In the genomic region with DNA sequence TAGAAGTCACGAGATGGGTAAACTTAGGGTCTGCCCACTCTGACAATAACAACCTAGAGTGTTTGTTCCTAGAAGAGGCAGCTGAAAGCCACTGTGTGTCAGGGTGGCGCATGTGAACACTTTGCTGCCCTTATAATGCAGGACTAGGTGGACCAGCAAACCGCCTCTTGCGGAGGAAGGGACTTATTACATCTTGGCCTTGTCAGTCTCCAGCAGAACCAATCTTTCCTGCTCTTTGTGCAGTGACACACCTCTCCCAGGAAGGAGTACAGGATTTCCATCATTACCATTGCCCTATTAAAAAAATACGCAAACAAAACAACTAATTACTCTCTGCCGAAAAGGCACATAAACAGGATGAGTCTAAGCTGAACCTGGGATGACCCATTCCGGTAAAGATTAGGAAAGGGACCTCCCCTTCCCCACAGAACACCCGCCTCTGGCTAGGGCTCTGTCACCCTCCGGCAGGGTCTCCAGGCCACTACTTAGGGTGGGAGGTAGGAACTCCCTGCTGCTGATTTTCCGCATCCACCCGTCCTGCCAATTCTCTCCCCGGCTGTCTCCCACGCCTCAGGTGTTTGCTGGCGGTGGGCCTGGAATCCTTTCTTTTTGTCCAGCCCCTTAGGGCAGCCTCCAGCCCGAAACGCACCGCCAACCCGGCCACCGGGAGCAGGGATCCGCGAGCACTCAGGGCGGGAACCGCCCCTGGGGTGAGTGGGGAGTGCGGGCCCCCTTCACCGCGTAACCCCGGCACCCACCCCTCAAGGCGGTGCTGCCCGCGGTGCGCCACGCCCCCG, we compare ENCODE assay signal across 8 mouse cellular contexts. TPM values are rescaled to one million over a fixed set of nuclear protein-coding genes. Genes with fewer than 3 reads are reported as not detected.
DNase-seq lines count a peak whose midpoint lies in the region; ATAC-seq lines count a peak whose summit lies in the region.

No protein-coding gene starts in this region.

- H3K4me2 ChIP-seq in heart, embryonic 16.5 days (ENCODE audit: low read depth, low read length): peak overlapping the region; percentile 88

- WGBS in heart, embryonic 16.5 days: 6% methylated on average over 33 of the region's 33 CpGs
- 4% methylated on average over 33 of the region's 33 CpGs for WGBS in midbrain, embryonic 10.5 days

- peak overlapping the region; percentile 87 for H3K4me3 ChIP-seq in heart, embryonic 16.5 days (ENCODE audit: low read length)
- peak overlapping the region; percentile 75 for H3K4me3 ChIP-seq in midbrain, embryonic 10.5 days

- no peaks in the 10 kb centered on the region for H3K36me3 ChIP-seq in heart, embryonic 16.5 days (ENCODE audit: control insufficient read depth, insufficient read depth)
- H3K36me3 ChIP-seq in midbrain, embryonic 10.5 days: no peaks in the 10 kb centered on the region

- peak; percentile 32 for DNase-seq in left cerebral cortex, postnatal 4 days
- no peak for DNase-seq in left cerebral cortex, adult 9 months (ENCODE audit: low spot score in 2 of 2)
- peak; percentile 37 for DNase-seq in embryo, embryonic 9.5 days (ENCODE audit: extremely low spot score)
- DNase-seq in kidney, postnatal 36 days: peak; percentile 52 to 63
- DNase-seq in midbrain, embryonic 10.5 days (ENCODE audit: low spot score): peak; percentile 33
- no peak for DNase-seq in thymus, postnatal 25 days
- no peak for DNase-seq in right cerebral cortex, postnatal 10 days (ENCODE audit: low spot score in 2 of 2)

- H3K9ac ChIP-seq in heart, embryonic 16.5 days (ENCODE audit: low read length): peak overlapping the region; percentile 93

- peaks cover 8% of the 10 kb centered on the region for H3K27me3 ChIP-seq in heart, embryonic 16.5 days (ENCODE audit: control insufficient read depth, insufficient read depth, low read length)
- peaks cover 73% of the 10 kb centered on the region for H3K27me3 ChIP-seq in midbrain, embryonic 10.5 days (ENCODE audit: low read depth, poor library complexity, severe bottlenecking)

- no peaks in the 10 kb centered on the region for H3K9me3 ChIP-seq in heart, embryonic 16.5 days (replicated peaks; ENCODE audit: control insufficient read depth, low read length)
- no peaks in the 10 kb centered on the region for H3K9me3 ChIP-seq in midbrain, embryonic 10.5 days (replicated peaks)

- 0 out of 2 replicates have a peak, but pooled peaks cover 4% of the 10 kb centered on the region for H3K4me1 ChIP-seq in heart, embryonic 16.5 days (ENCODE audit: control insufficient read depth, insufficient read depth, low read length)
- H3K4me1 ChIP-seq in midbrain, embryonic 10.5 days: peaks cover 21% of the 10 kb centered on the region

- peak overlapping the region; percentile 90 for H3K27ac ChIP-seq in heart, embryonic 16.5 days (ENCODE audit: low read length)
- H3K27ac ChIP-seq in midbrain, embryonic 10.5 days (replicated peaks): peak overlapping the region; percentile 87

- intact Hi-C loops in left cerebral cortex, postnatal 4 days (cut with DNase I): loop anchor here (5.0 kb wide), 1 partner anchor 103 kb away; no protein-coding TSS in a partner anchor

- ATAC-seq in heart, embryonic 16.5 days (replicated peaks; ENCODE audit: extremely low read depth, insufficient read depth, low FRiP score): peak; percentile 59

RNA-seq across cellular contexts. Expression of a gene that starts 0.6 kb away (rescaled TPM):
- total RNA-seq in left cerebral cortex, postnatal 4 days (2021): 1 to 10 TPM; 7.3 to 9.1 TPM
- 12.4 and 15.2 TPM in 2 replicates for polyA plus RNA-seq in heart, embryonic 16.5 days (2015; fragmentation: Nextera tagmentation; extraction: Ambion mirVana)
- 4.0 and 4.9 TPM in 2 replicates for polyA plus RNA-seq in midbrain, embryonic 10.5 days (2016; fragmentation: Nextera tagmentation; extraction: Ambion mirVana)

RNA-seq across cellular contexts. Expression of a gene that starts 37.8 kb away (rescaled TPM):
- under 1 TPM; 0.28 to 0.42 TPM for total RNA-seq in left cerebral cortex, postnatal 4 days (2021)
- 1.9 and 3.0 TPM in 2 replicates for polyA plus RNA-seq in heart, embryonic 16.5 days (2015; fragmentation: Nextera tagmentation; extraction: Ambion mirVana)
- 1.6 and 1.8 TPM in 2 replicates for polyA plus RNA-seq in midbrain, embryonic 10.5 days (2016; fragmentation: Nextera tagmentation; extraction: Ambion mirVana)

Comparison
In these comparisons a context has a peak if more than half of its experiments do, and no peak if none do; other contexts are left out.
1. DNase-seq: peak in left cerebral cortex, postnatal 4 days (single experiment), embryo, embryonic 9.5 days (single experiment), kidney, postnatal 36 days (2 of 2) and midbrain, embryonic 10.5 days (single experiment); none in left cerebral cortex, adult 9 months (0 of 2), thymus, postnatal 25 days (single experiment) and right cerebral cortex, postnatal 10 days (0 of 2).